In genomic region chr9:77914616-77915015, GRCm38 (mm10) we compare ENCODE assay signal across 19 mouse cellular contexts.
"Had no signal": no experiment of that assay in that cellular context is flagged by ENCODE, and none has a peak within 500 bp of the region (broad histone marks: within the 10 kb centered on the region; RNA-seq: fewer than 3 reads in every experiment).

No protein-coding gene starts in this region.

- ATAC-seq: midbrain, embryonic 13.5 days; midbrain, embryonic 15.5 days had no signal

- H3K27me3 ChIP-seq: midbrain, embryonic 13.5 days; midbrain, embryonic 15.5 days; neural tube, embryonic 13.5 days; neural tube, embryonic 15.5 days had no signal

- H3K36me3 ChIP-seq: midbrain, embryonic 10.5 days; midbrain, embryonic 13.5 days; midbrain, embryonic 15.5 days; neural tube, embryonic 13.5 days; neural tube, embryonic 15.5 days had no signal

- DNase-seq: lung, adult 18-20 months; lung, embryonic 14.5 days; lung, postnatal 10 days; lung, postnatal 4 days; retina, postnatal 1 day; right cerebral cortex, adult 18-20 months; right cerebral cortex, postnatal 25 days; right cerebral cortex, postnatal 4 days; spleen, adult 18-20 months; thymus, adult 18-20 months; thymus, postnatal 14 days; thymus, postnatal 36 days had no signal

- H3K27ac ChIP-seq: liver, embryonic 14.5 days; midbrain, embryonic 10.5 days; midbrain, embryonic 13.5 days; midbrain, embryonic 15.5 days; neural tube, embryonic 13.5 days; neural tube, embryonic 15.5 days had no signal

- H3K4me2 ChIP-seq: lung, embryonic 14.5 days; midbrain, embryonic 13.5 days; midbrain, embryonic 15.5 days; neural tube, embryonic 13.5 days; neural tube, embryonic 15.5 days had no signal

- H3K9ac ChIP-seq: liver, embryonic 14.5 days; lung, embryonic 14.5 days; midbrain, embryonic 13.5 days; midbrain, embryonic 15.5 days; neural tube, embryonic 13.5 days; neural tube, embryonic 15.5 days had no signal

- H3K4me3 ChIP-seq: midbrain, embryonic 10.5 days; midbrain, embryonic 13.5 days; midbrain, embryonic 15.5 days; myocyte; neural tube, embryonic 13.5 days; neural tube, embryonic 15.5 days had no signal

- H3K9me3 ChIP-seq: midbrain, embryonic 10.5 days; midbrain, embryonic 13.5 days; midbrain, embryonic 15.5 days; neural tube, embryonic 13.5 days; neural tube, embryonic 15.5 days had no signal
